Mouse (Mus musculus): Measurements from ENCODE around the gene Lingo3. TPM values are rescaled to one million over a fixed set of nuclear protein-coding genes. Genes with fewer than 3 reads are reported as not detected.

Lingo3 gene
- polyA plus RNA-seq, 1 experiment, result not detected

DNA sequence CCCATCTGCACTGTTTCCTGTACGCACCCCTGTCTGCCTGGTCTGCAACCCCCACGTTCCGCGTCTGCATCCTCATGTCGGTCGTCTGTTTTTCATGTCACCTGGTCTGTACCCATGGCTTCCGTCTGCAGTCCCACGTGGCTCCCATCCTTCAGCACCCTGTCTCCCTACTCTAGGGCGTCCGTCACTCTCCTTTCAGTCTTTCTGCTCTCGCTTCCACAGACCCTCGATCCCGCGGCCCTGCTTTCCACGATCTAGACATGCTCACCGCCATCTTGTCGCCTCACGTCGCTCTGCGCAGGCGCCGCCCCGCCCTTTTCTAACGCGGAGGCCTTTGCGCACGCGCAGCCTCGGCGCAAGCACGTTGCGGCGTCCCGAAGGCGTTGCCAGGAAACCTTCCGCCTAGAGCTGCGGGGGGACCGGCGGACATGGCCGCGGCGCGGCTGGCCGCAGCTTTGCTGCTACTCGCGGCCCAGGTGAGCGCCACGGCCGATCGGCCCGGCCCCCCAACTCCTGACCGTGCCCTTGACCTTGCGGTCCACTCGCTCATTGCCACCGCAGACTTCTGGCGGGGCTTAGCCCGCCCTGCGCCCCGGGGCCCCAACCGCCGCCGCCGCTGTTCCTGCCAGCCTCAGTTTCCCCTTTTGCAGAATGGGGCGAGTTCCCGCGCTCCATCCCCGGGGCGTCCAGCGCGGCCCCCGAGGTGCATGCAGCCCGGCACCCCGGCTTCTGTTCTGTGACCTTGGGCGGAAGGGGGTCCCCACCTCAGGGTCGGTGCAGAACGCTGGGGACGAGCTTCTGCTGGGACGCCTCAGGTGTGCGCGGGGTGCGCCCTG, 11.3 kb upstream of the Lingo3 start, which contains the start of the genes Lsm7 and Sppl2b:
Lsm7 (minus strand) TSS at position 297 of the 836 bp plus-strand sequence.
Sppl2b (plus strand) TSS at position 363 of the 836 bp plus-strand sequence.
- peaks cover 85% of the 10 kb centered on the region for H3K4me1 ChIP-seq (ENCODE audit: control insufficient read depth)
- no peaks in the 10 kb centered on the region for H3K27me3 ChIP-seq (ENCODE audit: control insufficient read depth)
- peak within 1 kb of the TSS; percentile 74 for H3K4me3 ChIP-seq (replicated peaks)
- H3K9me3 ChIP-seq (ENCODE audit: control insufficient read depth, low read length), result no peaks in the 10 kb centered on the region
- TF ChIP-seq GATA1 (IDR thresholded peaks at IDR 0.05; ENCODE audit: low read length) (no peak), TAL1 (IDR thresholded peaks at IDR 0.05; ENCODE audit: low read length) (no peak)
- peaks cover 80% of the 10 kb centered on the region for H3K36me3 ChIP-seq (ENCODE audit: control insufficient read depth)

DNA sequence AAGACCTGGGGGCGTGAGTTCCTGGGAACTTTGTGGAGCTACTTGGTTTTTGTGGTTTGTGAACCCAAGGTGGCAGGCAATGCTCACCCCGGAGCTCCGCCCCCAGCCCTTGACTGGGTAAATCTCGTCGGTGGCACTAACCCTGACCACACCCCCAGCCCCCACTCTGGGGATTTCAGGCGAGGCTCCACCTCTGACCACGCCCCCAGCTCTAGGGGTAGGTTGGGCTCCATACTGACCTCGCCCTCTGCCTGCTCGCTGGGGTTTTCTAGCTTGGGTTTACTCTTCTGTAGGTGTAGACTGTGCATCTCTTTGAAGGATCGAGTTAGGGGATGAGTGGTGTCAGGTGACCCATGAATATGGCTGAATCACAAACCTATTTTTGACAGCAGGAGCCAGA, 4.7 kb upstream of the Lingo3 start:
- Histone ChIP-seq H3K4me3 (replicated peaks) (no peak overlapping the region), H3K4me1 (ENCODE audit: control insufficient read depth) (peaks cover 49% of the 10 kb centered on the region), H3K36me3 (ENCODE audit: control insufficient read depth) (peaks cover 44% of the 10 kb centered on the region), H3K27me3 (ENCODE audit: control insufficient read depth) (peaks cover 37% of the 10 kb centered on the region), H3K9me3 (ENCODE audit: control insufficient read depth, low read length) (no peaks in the 10 kb centered on the region; the same call in 1 of the 2 replicates)
- no peak for TF ChIP-seq TAL1 (IDR thresholded peaks at IDR 0.05; ENCODE audit: low read length)

DNA sequence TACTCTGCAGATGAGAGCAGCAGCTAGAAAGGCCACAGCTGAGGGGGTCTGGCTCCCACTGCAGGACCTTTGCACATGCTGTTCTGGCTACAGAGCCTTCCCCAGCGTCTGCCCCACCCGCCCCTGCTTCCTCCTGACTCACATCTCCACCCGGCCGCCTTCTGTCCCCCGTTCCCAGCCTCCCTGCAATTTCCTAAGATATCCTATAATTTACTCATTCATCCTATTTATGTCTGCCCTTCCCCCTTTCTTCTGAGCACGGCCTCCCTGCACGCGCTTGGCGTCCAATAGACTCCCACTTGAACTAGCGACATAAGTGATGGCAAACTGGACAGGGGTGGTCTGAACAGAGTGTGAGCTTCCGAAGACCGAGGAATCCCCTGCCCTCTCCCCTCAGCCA, 1.9 kb upstream of the Lingo3 start:
- TF ChIP-seq GATA1 (IDR thresholded peaks at IDR 0.05; ENCODE audit: low read length) (no peak), TAL1 (IDR thresholded peaks at IDR 0.05; ENCODE audit: low read length) (no peak)
- peaks cover 65% of the 10 kb centered on the region for H3K27me3 ChIP-seq (ENCODE audit: control insufficient read depth)

DNA sequence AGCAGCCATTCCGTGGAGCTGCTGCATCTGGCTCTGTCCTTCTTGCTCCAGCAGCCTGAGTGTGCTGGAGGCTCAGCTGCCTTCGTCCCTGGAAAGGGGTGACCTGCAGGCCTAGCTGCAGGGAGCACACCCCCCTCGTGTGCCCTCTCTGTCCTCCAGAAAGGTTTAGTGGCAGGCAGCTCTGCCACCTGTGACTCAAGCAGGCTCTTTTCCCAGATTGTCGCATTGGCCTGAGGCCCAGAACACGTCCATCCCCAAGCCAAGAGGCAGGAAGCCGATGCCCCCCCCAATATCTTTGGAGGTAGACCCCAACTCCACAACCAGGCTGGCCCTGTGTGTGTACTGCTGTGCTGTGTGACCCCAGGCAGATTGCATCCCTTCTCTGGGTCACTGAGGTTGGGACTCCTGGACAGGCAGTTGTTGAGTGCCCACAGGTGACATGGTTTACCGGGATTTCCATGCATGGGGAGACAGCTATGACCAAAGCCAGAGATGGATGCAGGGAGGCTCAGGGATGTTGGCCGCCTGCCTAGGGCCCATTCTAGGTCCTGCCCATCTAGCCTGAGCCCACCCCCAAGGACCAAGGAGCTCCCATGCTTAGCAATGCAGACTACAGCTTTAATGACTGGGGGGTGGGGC, 1.3 kb upstream of the Lingo3 start:
- Histone ChIP-seq H3K4me3 (replicated peaks) (no peak overlapping the region), H3K4me1 (ENCODE audit: control insufficient read depth) (peaks cover 26% of the 10 kb centered on the region), H3K36me3 (ENCODE audit: control insufficient read depth) (peaks cover 11% of the 10 kb centered on the region), H3K27me3 (ENCODE audit: control insufficient read depth) (peaks cover 71% of the 10 kb centered on the region), H3K9me3 (ENCODE audit: control insufficient read depth, low read length) (no peaks in the 10 kb centered on the region; the same call in 1 of the 2 replicates)
- no peak for TF ChIP-seq TAL1 (IDR thresholded peaks at IDR 0.05; ENCODE audit: low read length)
- TF ChIP-seq GATA1 (IDR thresholded peaks at IDR 0.05; ENCODE audit: low read length), result no peak

More for the DNA sequence above, 1.9 kb upstream of the Lingo3 start:
- H3K9me3 ChIP-seq (ENCODE audit: control insufficient read depth, low read length), result no peaks in the 10 kb centered on the region; the same call in 1 of the 2 replicates
- H3K4me3 ChIP-seq (replicated peaks), result no peak overlapping the region
- H3K36me3 ChIP-seq (ENCODE audit: control insufficient read depth), result peaks cover 16% of the 10 kb centered on the region
- H3K4me1 ChIP-seq (ENCODE audit: control insufficient read depth), result peaks cover 29% of the 10 kb centered on the region

DNA sequence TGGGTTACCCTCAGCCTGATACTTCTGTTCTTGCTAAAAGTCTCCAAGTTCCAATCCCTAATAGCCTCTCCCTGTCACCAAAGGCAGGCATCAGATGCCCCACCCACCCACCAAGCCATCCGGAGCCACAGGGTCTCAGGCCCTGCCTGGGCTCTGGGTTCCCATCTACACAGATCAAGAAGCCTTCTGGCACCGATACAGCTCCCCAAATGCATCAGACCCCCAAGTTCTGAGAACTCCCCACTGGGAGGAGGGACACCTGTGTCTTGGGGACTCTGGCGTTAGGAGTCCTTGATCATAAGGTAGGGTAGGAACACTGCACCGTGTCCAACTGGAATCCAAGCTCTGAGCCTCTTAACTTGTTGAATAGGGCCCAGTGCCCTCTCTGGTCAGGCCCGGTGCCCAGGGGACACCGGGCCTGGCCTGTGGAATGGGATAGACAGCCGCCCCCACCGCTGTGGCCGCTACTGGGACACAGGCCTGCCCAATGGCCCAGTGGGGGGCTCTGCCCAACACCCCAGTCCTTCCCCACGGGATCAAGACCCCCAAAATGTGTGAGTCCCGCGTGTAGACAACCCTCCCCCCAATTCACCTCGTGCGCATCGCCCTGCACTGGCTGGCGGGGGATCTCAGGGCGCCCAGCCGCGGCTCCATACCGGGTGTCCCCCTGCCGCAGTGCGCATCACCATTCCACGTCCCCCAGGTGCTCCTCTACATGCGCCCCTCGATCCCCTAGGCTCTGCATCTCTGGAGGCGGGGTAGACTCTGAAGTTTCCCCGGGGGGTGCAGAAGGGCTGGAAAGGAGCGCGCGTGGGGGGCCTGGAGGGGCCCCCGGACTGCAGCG, 530 bp downstream of the Lingo3 start:
- no peak overlapping the region for H3K4me3 ChIP-seq (replicated peaks)
- H3K36me3 ChIP-seq (ENCODE audit: control insufficient read depth), result no peaks in the 10 kb centered on the region
- TF ChIP-seq GATA1 (IDR thresholded peaks at IDR 0.05; ENCODE audit: low read length) (no peak), TAL1 (IDR thresholded peaks at IDR 0.05; ENCODE audit: low read length) (no peak)
- H3K4me1 ChIP-seq (ENCODE audit: control insufficient read depth), result peaks cover 8% of the 10 kb centered on the region
- H3K27me3 ChIP-seq (ENCODE audit: control insufficient read depth), result peaks cover 86% of the 10 kb centered on the region
- H3K9me3 ChIP-seq (ENCODE audit: control insufficient read depth, low read length), result no peaks in the 10 kb centered on the region; the same call in 1 of the 2 replicates

DNA sequence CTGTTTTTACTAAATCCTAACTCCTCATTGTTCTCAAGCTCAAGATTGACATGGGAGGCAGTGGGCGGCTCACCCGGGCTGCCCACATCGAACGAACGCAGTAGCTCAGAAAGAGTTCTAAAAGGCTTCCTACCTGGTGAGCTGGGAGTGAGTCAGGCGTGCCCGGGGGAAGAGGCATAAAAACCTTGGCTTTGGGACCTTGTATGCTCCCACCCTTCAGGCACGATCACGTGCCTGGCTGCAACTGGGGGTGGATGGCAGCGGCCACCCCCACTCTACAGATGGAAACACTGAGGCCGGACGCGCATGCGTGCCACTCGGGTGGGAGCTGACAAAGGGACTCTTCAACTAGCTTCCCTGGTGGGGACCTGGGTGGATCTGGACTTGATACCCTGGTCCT, 1.5 kb downstream of the Lingo3 start:
- H3K4me3 ChIP-seq (replicated peaks), result no peak overlapping the region
- H3K27me3 ChIP-seq (ENCODE audit: control insufficient read depth), result peaks cover 96% of the 10 kb centered on the region
- H3K9me3 ChIP-seq (ENCODE audit: control insufficient read depth, low read length), result no peaks in the 10 kb centered on the region; the same call in 1 of the 2 replicates
- TF ChIP-seq GATA1 (IDR thresholded peaks at IDR 0.05; ENCODE audit: low read length) (no peak), TAL1 (IDR thresholded peaks at IDR 0.05; ENCODE audit: low read length) (no peak)
- no peaks in the 10 kb centered on the region for H3K36me3 ChIP-seq (ENCODE audit: control insufficient read depth)
- H3K4me1 ChIP-seq (ENCODE audit: control insufficient read depth), result peaks cover 8% of the 10 kb centered on the region

DNA sequence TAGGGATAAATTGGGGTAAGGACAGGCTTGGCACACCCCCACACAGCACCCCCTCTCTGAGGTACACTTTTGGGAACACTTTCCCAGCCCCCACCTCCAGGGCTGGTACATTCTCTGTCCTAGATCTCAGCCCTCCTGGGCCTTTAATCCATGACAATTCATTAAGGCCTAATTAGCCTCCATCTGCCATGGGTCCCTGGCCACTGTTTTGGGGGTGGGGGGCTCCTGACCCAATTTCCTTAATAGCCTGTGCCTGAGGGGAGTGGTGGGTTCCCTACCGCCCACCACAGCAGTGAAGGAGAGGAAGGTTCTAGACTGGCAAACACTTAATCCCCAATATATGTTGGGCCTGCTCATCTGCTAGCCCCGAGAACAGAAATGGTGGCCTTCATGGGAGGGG, 2.2 kb downstream of the Lingo3 start:
- H3K27me3 ChIP-seq (ENCODE audit: control insufficient read depth), result peaks cover 97% of the 10 kb centered on the region

DNA sequence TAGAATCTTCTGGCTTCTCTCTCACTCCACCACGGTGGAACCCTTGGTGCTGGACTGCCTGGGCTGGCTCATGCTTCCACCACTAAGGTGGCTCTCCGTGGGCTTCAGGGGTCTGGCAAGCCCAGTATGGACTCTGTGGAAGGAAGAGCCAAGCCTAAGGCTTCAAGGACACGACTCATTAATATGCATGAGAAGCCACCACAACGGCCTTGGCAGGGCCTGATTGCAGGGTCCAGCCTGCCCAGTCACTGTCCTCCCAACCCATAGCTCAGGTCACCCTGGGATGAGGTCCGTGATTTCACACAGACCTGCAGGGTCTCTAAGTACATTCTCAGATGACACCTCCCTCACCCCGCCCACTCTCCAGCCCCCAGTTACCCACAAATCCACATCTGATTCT, 4.0 kb downstream of the Lingo3 start:
- no peak for TF ChIP-seq GATA1 (IDR thresholded peaks at IDR 0.05; ENCODE audit: low read length)
- no peak for TF ChIP-seq TAL1 (IDR thresholded peaks at IDR 0.05; ENCODE audit: low read length)
- H3K9me3 ChIP-seq (ENCODE audit: control insufficient read depth, low read length), result peaks cover 11% of the 10 kb centered on the region
- peaks cover 97% of the 10 kb centered on the region for H3K27me3 ChIP-seq (ENCODE audit: control insufficient read depth)

More for the DNA sequence above, 2.2 kb downstream of the Lingo3 start:
- Histone ChIP-seq H3K4me1 (ENCODE audit: control insufficient read depth) (peaks cover 14% of the 10 kb centered on the region), H3K36me3 (ENCODE audit: control insufficient read depth) (no peaks in the 10 kb centered on the region), H3K9me3 (ENCODE audit: control insufficient read depth, low read length) (no peaks in the 10 kb centered on the region; the same call in 1 of the 2 replicates), H3K4me3 (replicated peaks) (no peak overlapping the region)
- TF ChIP-seq TAL1 (IDR thresholded peaks at IDR 0.05; ENCODE audit: low read length) (no peak), GATA1 (IDR thresholded peaks at IDR 0.05; ENCODE audit: low read length) (no peak)

More for the DNA sequence above, 4.0 kb downstream of the Lingo3 start:
- Histone ChIP-seq H3K36me3 (ENCODE audit: control insufficient read depth) (no peaks in the 10 kb centered on the region), H3K4me1 (ENCODE audit: control insufficient read depth) (peaks cover 17% of the 10 kb centered on the region), H3K4me3 (replicated peaks) (no peak overlapping the region)

Data from erythroblast, embryonic 14.5 days (primary cell).